Mouse (Mus musculus) cortical plate, adult 2 months (tissue): Measurements from ENCODE around the gene Rgp1.

Experiments
- CTCF ChIP-seq: fragments of 200-500 bp; IDR thresholded peaks from 2 replicates; pipeline ENCODE4 v1.5.1; 2011; ENCODE audit warnings: mild to moderate bottlenecking, control low read depth, low read length; ENCODE audit not compliant: insufficient read depth; ENCODE audit errors: extremely low read depth
- POLR2A ChIP-seq: fragments of 200-500 bp; IDR thresholded peaks from 2 replicates; pipeline ENCODE4 v1.6.1; 2011; ENCODE audit warnings: mild to moderate bottlenecking, low read length, control low read depth; ENCODE audit not compliant: insufficient read depth; ENCODE audit errors: extremely low read depth

DNA sequence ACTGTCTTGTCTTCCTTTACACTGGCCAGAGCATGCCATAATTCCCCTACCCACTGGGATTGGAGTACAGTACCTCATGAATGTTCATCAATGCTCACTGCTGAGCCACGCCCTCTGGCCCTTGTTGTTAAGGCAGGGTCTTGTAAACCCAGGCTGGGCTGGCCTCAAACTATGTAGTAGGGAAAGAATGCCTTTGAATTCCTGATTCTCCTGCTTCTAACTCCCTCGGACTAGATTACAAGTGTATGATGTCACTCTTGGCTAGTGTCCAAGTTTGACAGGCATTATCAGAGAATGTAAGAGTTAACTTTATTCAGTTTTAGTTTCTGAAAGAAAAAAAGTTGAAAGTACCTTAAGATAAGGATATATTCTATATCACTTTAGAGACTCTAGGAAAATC, 14.3 kb upstream of the Rgp1 start:
- TF ChIP-seq CTCF (no peak), POLR2A (no peak)
